Mouse (Mus musculus) R1 (cell line): Measurements from ENCODE around the gene Trak1.

Experiments
- DNase-seq: peaks from one replicate; pipeline ENCODE4 v3.0.0-alpha.2; 2018; ENCODE audit warnings: low read depth, low spot score

Trak1 gene

DNA sequence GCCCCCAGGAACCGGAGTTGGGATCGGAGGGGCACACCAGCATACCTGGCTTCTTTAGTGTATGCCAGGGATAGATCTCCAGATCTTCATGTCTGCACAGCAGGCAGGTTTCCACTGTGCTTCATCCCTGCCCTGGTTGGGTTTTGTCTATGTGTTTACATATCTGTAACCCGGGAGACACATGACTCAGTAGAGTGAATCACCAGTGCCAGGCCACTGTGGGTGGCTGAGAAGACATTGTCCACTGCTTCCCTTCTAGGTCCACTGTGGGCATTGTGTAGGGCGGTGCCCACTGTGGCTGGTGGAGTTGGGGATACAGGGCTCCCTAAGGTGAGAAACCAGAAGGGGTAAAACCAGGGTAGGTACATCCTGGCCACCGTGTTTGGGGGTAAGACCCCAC lies 98.5 kb downstream of the Trak1 start:
- DNase-seq: no peak

GRCm38 (mm10) chr9:121398100-121398760 lies 100.9 kb downstream of the Trak1 start:
- DNase-seq: no peak

DNA sequence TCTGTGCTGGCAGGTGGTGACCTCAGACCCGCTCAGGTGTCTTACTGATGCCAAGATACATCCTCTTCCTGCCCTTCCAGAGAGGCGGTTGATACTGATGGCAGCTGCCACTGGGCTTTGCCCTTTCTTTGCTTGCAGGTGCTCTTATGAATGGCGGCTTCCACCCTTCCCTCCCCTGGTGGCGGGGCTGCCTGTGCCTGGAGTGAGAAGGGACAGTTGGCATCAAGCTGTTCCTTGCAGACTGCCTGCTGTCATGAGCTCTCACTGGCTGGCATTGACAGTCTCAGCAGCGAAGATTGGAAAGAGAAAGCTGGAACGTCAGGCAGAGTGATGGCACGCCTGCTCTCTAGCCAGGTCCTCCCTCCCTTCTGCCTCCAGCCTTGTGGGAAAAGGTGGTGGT lies 101.5 kb downstream of the Trak1 start:
- no peak for DNase-seq

DNA sequence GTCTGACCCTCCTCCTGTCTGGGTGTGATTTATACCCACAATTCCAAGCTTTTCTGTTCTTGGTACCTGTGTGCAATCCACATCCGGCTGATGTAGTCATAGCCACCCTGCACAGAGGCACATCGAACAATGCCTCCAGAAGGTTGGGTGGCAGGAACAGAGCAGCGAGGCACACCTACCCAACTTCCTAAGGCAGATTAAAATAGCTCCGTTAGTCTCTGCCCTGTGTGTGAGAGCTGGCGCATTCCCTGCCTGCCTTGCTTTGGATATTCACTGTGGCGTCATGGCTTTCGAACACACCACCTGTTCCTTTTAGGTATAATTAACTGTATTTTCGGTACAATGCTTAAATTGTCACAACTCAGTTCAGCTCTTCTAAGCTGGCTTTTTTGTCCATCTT lies 103.3 kb downstream of the Trak1 start:
- DNase-seq: no peak

DNA sequence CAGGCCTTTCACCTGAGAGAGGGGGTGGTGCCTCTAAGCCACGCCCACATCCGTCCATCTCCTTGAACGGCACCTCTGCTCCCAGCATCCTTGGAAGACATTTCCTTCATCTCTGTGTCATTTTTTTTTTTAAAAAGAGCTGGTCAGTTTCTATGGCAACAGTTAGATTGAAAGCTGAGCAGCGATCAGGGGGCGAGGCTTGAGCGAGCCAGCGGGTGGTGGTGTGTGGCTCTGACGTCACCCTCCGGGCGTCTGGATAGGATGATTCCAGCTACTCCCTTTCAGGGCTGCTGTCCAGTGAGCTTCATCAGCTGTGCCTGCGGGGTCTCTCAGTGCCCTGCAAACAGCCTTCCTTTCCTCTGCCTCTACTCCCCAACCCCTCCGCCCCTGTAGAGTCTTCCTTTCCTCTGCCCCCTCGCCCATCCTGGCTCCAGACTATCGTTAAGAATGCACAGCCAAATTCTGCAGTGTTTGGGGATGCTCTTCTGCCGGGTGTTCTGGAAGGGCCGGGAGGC lies 105.9 kb downstream of the Trak1 start:
- DNase-seq: peak; percentile 80

DNA sequence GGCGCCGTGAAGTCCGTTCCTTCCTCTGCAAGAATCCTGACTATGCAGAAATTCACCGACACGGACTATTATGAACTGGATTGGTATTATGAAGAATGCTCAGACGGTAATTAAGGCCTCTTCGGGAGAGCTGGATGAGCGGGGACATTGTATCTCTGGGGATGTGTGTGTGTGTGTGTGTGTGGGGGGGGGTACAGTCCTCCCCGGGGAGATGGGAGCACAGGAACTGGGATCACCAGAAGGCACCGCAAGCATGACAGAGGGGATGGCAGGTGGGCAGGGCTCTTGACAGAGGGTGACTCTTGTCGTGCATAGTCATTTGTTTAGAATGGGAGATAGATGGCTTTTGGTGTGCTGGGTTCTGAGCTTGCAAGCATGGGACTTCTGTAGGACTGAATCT lies 106.4 kb downstream of the Trak1 start:
- no peak for DNase-seq

- DNase-seq: no peak
These were observed 107.9 kb downstream of the Trak1 start for GRCm38 (mm10) chr9:121405088-121405681.

DNA sequence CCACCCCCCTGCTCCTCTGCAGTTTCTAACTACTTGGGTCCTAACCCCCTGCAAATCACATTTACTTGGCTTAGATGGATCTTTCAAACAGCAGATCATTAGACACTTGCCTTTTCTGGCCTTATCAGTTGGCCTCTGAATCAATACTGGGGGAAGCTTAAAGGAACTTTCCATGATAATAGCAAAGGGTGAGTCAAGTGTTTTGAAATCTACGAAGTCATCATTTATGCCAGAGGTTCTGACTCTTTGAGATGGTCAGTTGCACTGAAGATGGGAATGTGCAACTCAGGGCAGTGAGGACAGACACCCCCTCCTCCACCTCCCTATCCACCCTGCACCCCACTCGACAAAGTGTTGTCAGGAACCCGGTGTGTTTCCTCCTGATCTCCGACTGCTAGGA lies 108.5 kb downstream of the Trak1 start:
- DNase-seq: no peak

DNA sequence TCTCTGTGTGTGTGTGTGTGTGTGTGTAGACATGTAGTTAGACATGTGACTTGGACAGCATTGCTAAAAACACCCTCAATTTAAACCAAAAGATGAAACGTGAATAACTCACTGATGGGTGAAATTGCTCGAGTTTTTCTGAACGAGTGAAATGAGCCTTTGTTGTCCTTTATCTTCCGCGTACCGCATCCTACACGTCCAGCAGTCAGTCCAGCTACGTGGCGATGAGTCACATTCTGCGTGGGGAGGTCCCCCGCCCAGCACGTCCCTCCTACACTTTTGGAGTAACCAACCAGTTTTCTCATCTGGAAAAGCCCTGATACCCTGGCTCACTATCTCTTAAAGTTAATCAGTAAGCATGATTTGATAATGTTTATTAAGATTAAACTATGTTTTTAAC lies 116.9 kb downstream of the Trak1 start:
- no peak for DNase-seq

GRCm38 (mm10) chr9:121415626-121416241 lies 118.4 kb downstream of the Trak1 start:
- DNase-seq: no peak

DNA sequence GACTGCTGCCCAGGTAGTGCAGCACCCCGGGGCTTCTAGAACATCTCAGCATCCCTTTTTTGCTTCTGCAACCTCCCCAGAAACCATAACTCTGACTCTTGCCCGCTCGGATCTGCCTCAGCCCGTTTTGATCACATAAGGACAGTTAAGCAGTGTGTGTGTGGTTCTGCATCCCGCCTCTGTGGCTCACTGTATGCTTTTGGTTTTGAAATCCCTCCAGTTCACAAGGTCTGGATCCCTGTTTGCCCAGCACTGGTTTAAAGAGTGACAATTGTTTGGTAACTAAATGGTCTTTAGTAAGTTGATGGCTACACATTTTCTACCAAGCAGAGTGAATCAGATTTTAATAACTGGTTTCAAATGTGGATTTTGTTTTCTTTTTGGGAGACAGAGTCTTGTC lies 119.2 kb downstream of the Trak1 start:
- no peak for DNase-seq

- DNase-seq: no peak
These were observed 119.8 kb downstream of the Trak1 start for GRCm38 (mm10) chr9:121416872-121417637.

DNA sequence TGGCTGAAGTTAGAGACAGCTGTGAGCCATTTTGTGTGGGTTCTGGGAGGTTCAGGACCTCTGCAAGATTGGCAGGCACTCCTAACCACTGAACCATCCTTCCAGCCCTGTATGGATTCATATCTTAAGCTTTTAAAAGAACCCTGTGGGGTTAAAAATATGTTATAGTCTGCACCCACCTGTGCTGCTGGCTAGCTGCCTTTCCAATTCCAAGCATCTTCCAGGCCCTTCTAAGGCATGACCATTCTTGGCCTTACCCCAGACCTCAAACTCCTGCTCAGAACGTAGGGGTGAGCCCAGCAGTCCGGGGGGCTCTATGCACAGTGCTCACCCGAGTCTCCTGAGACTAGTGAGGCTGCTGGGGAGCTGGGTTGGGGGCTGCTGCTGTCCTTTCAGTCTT lies 121.7 kb downstream of the Trak1 start:
- no peak for DNase-seq

GRCm38 (mm10) chr9:121419573-121419972 lies 122.3 kb downstream of the Trak1 start:
- DNase-seq: no peak

DNA sequence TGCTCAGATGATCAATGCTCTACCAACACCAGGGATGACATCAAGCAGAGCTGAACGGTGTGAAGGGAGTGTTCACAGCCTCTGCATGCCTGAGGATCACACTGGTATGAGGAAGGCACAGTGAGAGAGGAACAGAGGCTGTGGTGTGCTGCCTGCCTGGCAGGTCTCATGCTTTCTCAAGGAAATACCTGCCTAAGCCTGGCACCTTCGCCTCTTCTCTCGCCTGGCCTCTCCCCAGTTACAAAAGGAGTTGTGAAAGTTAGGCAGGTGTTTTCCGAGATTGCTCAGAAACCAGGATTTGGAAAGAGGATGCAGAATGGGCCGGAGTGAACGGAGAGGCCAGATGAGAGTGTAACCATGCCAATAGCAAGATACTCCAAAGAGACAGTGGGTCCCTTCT lies 123.5 kb downstream of the Trak1 start:
- no peak for DNase-seq

- DNase-seq: no peak
These were observed 125.1 kb downstream of the Trak1 start for GRCm38 (mm10) chr9:121422402-121422801.

- DNase-seq: no peak
These were observed 126.3 kb downstream of the Trak1 start for GRCm38 (mm10) chr9:121423621-121424020.

GRCm38 (mm10) chr9:121424281-121425164 lies 127.2 kb downstream of the Trak1 start:
- peak; percentile 34 for DNase-seq

- DNase-seq: no peak
These were observed 129.1 kb downstream of the Trak1 start for GRCm38 (mm10) chr9:121426451-121426850.

- DNase-seq: no peak
These were observed 129.6 kb downstream of the Trak1 start for GRCm38 (mm10) chr9:121426902-121427301.

DNA sequence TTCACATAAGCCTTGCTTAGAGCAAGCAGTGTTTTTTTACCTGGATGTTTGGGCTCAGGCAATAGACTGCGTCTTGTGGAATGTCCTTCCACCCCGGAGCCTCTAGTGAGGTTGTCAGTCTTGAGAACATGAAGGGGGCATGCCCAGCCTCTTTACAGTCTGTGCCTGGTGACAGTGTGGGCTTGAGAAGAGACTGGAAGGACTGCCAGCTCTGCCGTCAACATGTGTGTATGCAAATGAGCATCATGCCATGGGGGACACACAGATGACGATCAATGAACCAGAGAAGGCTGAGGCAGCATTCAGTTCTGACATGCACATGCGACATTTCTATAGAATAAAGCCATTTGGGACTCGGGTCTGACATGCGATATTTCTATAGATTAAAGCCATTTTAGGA lies 132.3 kb downstream of the Trak1 start:
- DNase-seq: no peak
